Mouse (Mus musculus): ENCODE measurements at regions not wholly inside any gene's neighbourhood (a gene's known extent, or its start where the extent isn't known, plus 50 kb on each side); places are given as distances from the start of the nearest gene placed in this dataset.

GRCm38 (mm10) chr9:61211627-61212026, 160.5 kb upstream of the Tle3 start:
- no peak for TF ChIP-seq TAL1 (conservative IDR thresholded peaks at IDR 0.05; ENCODE audit: low read depth, low read length)
- no peak for TF ChIP-seq CTCF (IDR thresholded peaks at IDR 0.05; ENCODE audit: low read depth, low read length)
- TF ChIP-seq GATA1 (IDR thresholded peaks at IDR 0.05; ENCODE audit: borderline replicate concordance, low read length): no peak
